ENCODE assay signal across 18 mouse cellular contexts in genomic region chr6:17914300-17914699, GRCm38 (mm10).
DNase-seq lines count a peak whose midpoint lies in the region; ATAC-seq lines count a peak whose summit lies in the region.
"Had no signal": no experiment of that assay in that cellular context is flagged by ENCODE, and none has a peak within 500 bp of the region (broad histone marks: within the 10 kb centered on the region; RNA-seq: fewer than 3 reads in every experiment).

No protein-coding gene starts in this region.

- intact Hi-C loops in left cerebral cortex, postnatal 4 days (cut with DNase I), result no loop called here
- intact Hi-C loops in left cerebral cortex, postnatal 36 days (cut with DNase I), result no loop called here
- intact Hi-C loops in gastrocnemius, postnatal 14 days (cut with DNase I; ENCODE audit: low total_unique reads), result no loop called here

- DNase-seq in left cerebral cortex, adult 11 months (ENCODE audit: low spot score), result peak; percentile 59
- DNase-seq in left cerebral cortex, postnatal 4 days, result no peak
- DNase-seq in right cerebral cortex, adult 2 months (ENCODE audit: low spot score in 2 of 2), result peak; percentile 82 to 87
- DNase-seq in right cerebral cortex, postnatal 14 days, result no peak
- peak; percentile 76 for DNase-seq in left cerebral cortex, postnatal 36 days (ENCODE audit: low spot score in 2 of 2)
- DNase-seq in urinary bladder, postnatal 25 days (ENCODE audit: low spot score), result no peak
- no peak for DNase-seq in gastrocnemius, postnatal 14 days
- DNase-seq: adrenal gland, postnatal 14 days; cerebellum, adult 8-10 months; kidney, adult 8-10 months; kidney, postnatal 10 days; liver, postnatal 0 days; lung, postnatal 14 days; thymus, postnatal 4 days had no signal

- no peak for ATAC-seq in inflammation-experienced regulatory T-cells, adult 6 months
- ATAC-seq: forebrain, embryonic 15.5 days; intestine, embryonic 15.5 days; liver, postnatal 0 days; midbrain, embryonic 15.5 days had no signal

Comparison
In these comparisons a context has a peak if more than half of its experiments do, and no peak if none do; other contexts are left out.
1. DNase-seq: peak in left cerebral cortex, adult 11 months (single experiment), right cerebral cortex, adult 2 months (2 of 2) and left cerebral cortex, postnatal 36 days (2 of 2); none in left cerebral cortex, postnatal 4 days (single experiment), right cerebral cortex, postnatal 14 days (single experiment), urinary bladder, postnatal 25 days (single experiment) and gastrocnemius, postnatal 14 days (single experiment).